Mouse (Mus musculus): ENCODE results near the gene Tenm2. TPM values are rescaled to one million over a fixed set of nuclear protein-coding genes. Genes with fewer than 3 reads are reported as not detected.
A peak's percentile ranks its signal among the peaks of the same experiment; 100 is the strongest.

The Tenm2 gene
- polyA plus RNA-seq, 1 experiment from 2014 or later = 0.80 TPM

DNA sequence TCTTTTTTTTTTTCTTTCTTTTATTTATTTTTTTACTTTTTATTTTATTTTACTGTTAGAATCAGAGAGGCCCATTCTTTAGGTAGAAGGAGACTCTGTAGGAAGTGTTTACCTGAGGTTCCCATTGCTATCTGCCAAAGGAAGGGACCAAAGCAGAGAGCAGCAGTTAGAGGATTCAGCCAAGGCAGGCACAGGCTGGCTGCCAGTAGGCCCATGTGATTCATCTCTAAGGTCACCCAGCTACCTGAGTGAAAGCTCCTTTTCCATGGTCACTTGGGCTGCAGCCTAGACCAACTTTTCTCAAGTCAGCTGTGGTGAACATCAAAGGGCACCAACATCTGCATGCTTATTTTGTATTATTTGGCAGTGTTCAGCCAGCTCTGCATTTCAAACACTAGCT, 117.7 kb downstream of the Tenm2 start:
- H3K4me1 ChIP-seq (replicated peaks; ENCODE audit: insufficient read depth, low read length) = no peaks in the 10 kb centered on the region
- DNase-seq (ENCODE audit: low spot score) (no peak), ATAC-seq (replicated peaks; ENCODE audit: low FRiP score, low read depth) (no peak)
- no peak overlapping the region for H3K4me2 ChIP-seq (ENCODE audit: low read length)
- no peak overlapping the region for H3K9ac ChIP-seq (ENCODE audit: low read depth, low read length)
- no peaks in the 10 kb centered on the region for H3K27me3 ChIP-seq (ENCODE audit: insufficient read depth, low read length)
- no peak overlapping the region for H3K4me3 ChIP-seq (replicated peaks; ENCODE audit: low read depth, low read length)
- no peak overlapping the region for H3K27ac ChIP-seq
- H3K36me3 ChIP-seq (ENCODE audit: insufficient read depth, low read length) = no peaks in the 10 kb centered on the region
- no peaks in the 10 kb centered on the region for H3K9me3 ChIP-seq (replicated peaks; ENCODE audit: low read length)
- TF ChIP-seq CTCF (IDR thresholded peaks at IDR 0.05; ENCODE audit: low read depth) = no peak

DNA sequence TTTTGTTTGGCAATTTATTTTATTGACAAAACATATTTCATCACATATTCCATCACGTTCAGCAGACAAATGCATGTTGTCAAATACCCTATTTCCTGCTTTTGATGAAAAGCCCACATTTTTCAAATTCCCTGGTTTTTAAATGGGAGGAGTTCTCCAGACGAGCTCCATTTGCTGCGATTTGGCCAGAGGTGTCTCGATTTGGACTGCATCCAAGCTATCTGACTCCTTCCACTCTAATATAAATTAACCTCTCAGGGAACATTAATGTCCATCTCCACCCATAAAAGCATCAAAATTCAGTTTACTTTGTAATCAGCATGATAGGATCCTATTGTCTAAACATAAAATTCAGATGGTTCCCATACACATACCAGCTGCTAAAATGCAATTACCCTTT, 120.6 kb downstream of the Tenm2 start:
- Histone ChIP-seq H3K36me3 (ENCODE audit: insufficient read depth, low read length) (no peaks in the 10 kb centered on the region), H3K27me3 (ENCODE audit: insufficient read depth, low read length) (no peaks in the 10 kb centered on the region), H3K27ac (no peak overlapping the region), H3K9me3 (replicated peaks; ENCODE audit: low read length) (no peaks in the 10 kb centered on the region), H3K9ac (ENCODE audit: low read depth, low read length) (no peak overlapping the region), H3K4me3 (replicated peaks; ENCODE audit: low read depth, low read length) (no peak overlapping the region), H3K4me2 (ENCODE audit: low read length) (no peak overlapping the region), H3K4me1 (replicated peaks; ENCODE audit: insufficient read depth, low read length) (no peaks in the 10 kb centered on the region)
- ATAC-seq (replicated peaks; ENCODE audit: low FRiP score, low read depth) = no peak
- WGBS = 22% methylated on average over 4 of the region's 4 CpGs
- peak; percentile 66 for DNase-seq (ENCODE audit: low spot score)
- no peak for TF ChIP-seq CTCF (IDR thresholded peaks at IDR 0.05; ENCODE audit: low read depth)

DNA sequence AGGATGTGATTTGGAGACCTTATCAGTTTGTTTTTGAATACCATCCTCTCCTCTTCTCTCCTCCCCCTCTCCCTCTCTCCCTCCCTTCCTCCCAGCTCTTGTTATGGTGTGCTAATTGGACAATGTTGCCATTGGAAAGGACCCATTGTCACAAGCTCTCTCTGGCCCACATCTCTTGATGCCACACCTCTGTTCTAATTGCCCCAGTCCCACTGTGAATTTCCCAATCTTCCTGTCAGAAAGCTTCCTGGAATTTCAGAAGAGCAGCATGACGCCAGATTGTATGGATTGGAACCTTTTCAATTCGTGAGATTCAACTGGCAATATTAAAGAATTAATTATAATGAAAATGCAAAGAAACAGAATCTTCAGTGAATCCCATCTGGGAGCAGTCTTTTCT, 128.7 kb downstream of the Tenm2 start:
- Histone ChIP-seq H3K9me3 (replicated peaks; ENCODE audit: low read length) (no peaks in the 10 kb centered on the region), H3K9ac (ENCODE audit: low read depth, low read length) (no peak overlapping the region), H3K27ac (no peak overlapping the region), H3K4me1 (replicated peaks; ENCODE audit: insufficient read depth, low read length) (no peaks in the 10 kb centered on the region), H3K27me3 (ENCODE audit: insufficient read depth, low read length) (no peaks in the 10 kb centered on the region), H3K4me3 (replicated peaks; ENCODE audit: low read depth, low read length) (no peak overlapping the region), H3K36me3 (ENCODE audit: insufficient read depth, low read length) (no peaks in the 10 kb centered on the region), H3K4me2 (ENCODE audit: low read length) (no peak overlapping the region)
- WGBS = 69% methylated on average over 2 of the region's 2 CpGs
- ATAC-seq (replicated peaks; ENCODE audit: low FRiP score, low read depth) = no peak
- DNase-seq (ENCODE audit: low spot score) = no peak
- no peak for TF ChIP-seq CTCF (IDR thresholded peaks at IDR 0.05; ENCODE audit: low read depth)

DNA sequence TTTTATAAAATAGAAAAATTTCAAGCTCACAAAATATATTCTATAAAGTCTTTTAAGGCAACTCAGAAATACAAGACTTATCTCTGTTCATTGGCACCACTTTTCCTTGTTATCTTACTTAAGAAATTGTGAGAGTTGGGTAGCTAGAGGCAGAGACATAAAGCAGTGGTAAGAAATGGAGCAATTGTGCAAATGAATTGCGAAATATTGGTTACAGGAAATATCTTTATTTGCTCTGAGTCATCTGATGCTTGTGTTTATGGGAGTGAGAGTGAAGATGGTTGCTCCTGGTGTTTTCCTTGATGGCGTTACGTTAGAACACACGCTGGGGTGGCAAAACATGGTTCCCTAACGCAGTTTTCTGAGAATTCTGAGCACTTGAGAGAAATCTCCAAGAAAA, 156.4 kb downstream of the Tenm2 start:
- H3K9me3 ChIP-seq (replicated peaks; ENCODE audit: low read length) = no peaks in the 10 kb centered on the region
- no peak overlapping the region for H3K4me3 ChIP-seq (replicated peaks; ENCODE audit: low read depth, low read length)
- ATAC-seq (replicated peaks; ENCODE audit: low FRiP score, low read depth) (no peak), DNase-seq (ENCODE audit: low spot score) (no peak)
- H3K4me1 ChIP-seq (replicated peaks; ENCODE audit: insufficient read depth, low read length) = no peaks in the 10 kb centered on the region
- no peak overlapping the region for H3K9ac ChIP-seq (ENCODE audit: low read depth, low read length)
- no peak for TF ChIP-seq CTCF (IDR thresholded peaks at IDR 0.05; ENCODE audit: low read depth)
- no peak overlapping the region for H3K4me2 ChIP-seq (ENCODE audit: low read length)
- WGBS = 83% methylated on average over 5 of the region's 5 CpGs
- no peaks in the 10 kb centered on the region for H3K36me3 ChIP-seq (ENCODE audit: insufficient read depth, low read length)
- H3K27ac ChIP-seq = no peak overlapping the region
- H3K27me3 ChIP-seq (ENCODE audit: insufficient read depth, low read length) = no peaks in the 10 kb centered on the region

DNA sequence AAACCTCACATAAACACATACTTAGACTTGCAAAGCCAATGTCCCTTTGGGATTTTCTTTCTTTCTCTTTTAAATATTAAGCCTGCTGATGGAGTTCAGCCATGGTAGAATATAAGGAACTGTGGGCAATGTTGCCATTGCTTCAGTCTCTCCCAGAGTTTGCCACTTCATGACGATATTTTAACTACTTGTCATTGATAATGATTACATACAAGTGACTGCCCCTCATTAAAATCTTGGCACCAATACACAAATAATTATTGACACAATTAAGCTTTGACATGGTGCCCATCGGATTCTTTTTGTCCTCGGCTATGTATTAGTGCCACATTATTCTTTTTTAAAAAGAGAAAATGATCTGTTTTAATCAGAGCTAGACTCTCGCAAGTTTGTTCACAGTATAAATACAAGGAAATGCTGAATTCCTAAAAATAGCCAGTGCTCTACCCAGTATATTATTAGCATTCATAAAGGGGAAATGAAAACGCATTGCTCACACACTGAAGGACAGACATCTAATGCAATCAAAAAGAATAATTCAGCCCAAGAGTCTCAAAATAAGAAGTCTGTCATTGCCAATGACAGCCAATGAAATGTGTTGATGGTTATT, 158.7 kb downstream of the Tenm2 start:
- H3K4me3 ChIP-seq (replicated peaks; ENCODE audit: low read depth, low read length) = no peak overlapping the region
- no peak overlapping the region for H3K4me2 ChIP-seq (ENCODE audit: low read length)
- no peaks in the 10 kb centered on the region for H3K9me3 ChIP-seq (replicated peaks; ENCODE audit: low read length)
- DNase-seq (ENCODE audit: low spot score) (no peak), ATAC-seq (replicated peaks; ENCODE audit: low FRiP score, low read depth) (no peak)
- H3K9ac ChIP-seq (ENCODE audit: low read depth, low read length) = no peak overlapping the region
- TF ChIP-seq CTCF (IDR thresholded peaks at IDR 0.05; ENCODE audit: low read depth) = no peak
- no peaks in the 10 kb centered on the region for H3K27me3 ChIP-seq (ENCODE audit: insufficient read depth, low read length)
- no peaks in the 10 kb centered on the region for H3K36me3 ChIP-seq (ENCODE audit: insufficient read depth, low read length)
- no peaks in the 10 kb centered on the region for H3K4me1 ChIP-seq (replicated peaks; ENCODE audit: insufficient read depth, low read length)
- WGBS = 75% methylated on average over 5 of the region's 5 CpGs
- no peak overlapping the region for H3K27ac ChIP-seq

DNA sequence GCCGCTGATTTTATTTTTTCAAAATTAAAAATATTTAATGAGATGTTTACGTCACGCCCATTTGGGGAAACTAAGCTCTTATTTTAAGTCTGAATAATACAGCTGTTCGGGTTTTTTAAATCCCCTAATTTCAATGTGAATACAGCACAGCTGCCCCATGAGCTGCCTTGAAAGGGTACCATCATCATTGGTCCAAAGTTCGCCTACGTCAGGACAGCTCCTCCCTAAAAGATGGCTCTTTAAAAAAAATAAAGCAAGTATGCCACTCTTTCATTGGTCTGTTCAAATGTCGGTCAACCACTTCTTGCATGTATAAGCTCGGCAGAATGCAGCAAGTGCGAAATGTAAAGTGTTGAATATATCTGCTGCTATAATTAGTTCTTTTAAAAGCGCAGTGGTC, 160.4 kb downstream of the Tenm2 start:
- DNase-seq (ENCODE audit: low spot score) (no peak), ATAC-seq (replicated peaks; ENCODE audit: low FRiP score, low read depth) (no peak)
- no peak for TF ChIP-seq CTCF (IDR thresholded peaks at IDR 0.05; ENCODE audit: low read depth)
- Histone ChIP-seq H3K9me3 (replicated peaks; ENCODE audit: low read length) (no peaks in the 10 kb centered on the region), H3K27me3 (ENCODE audit: insufficient read depth, low read length) (no peaks in the 10 kb centered on the region), H3K9ac (ENCODE audit: low read depth, low read length) (no peak overlapping the region), H3K36me3 (ENCODE audit: insufficient read depth, low read length) (no peaks in the 10 kb centered on the region), H3K4me2 (ENCODE audit: low read length) (no peak overlapping the region), H3K27ac (no peak overlapping the region), H3K4me1 (replicated peaks; ENCODE audit: insufficient read depth, low read length) (no peaks in the 10 kb centered on the region), H3K4me3 (replicated peaks; ENCODE audit: low read depth, low read length) (no peak overlapping the region)
- WGBS = 95% methylated on average over 10 of the region's 10 CpGs

DNA sequence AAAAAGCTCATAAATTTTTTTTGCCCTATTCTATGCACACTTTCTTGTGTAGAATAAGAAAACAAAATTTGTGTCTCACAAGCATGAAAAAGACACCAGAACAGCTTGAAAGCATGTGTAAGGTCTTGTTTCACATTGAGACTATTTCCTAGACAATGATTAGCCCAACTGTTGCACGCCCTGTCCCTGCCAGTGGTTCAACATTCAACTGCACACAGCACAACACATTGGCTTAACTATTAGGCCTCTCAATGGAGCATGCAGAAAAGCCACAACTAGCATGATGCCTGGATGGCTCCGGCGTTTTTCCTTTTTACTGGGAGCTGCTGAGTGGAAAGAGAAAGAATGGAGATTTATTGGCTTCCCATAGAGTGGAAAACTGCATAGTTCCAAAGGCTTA, 170.3 kb downstream of the Tenm2 start:
- TF ChIP-seq CTCF (IDR thresholded peaks at IDR 0.05; ENCODE audit: low read depth) = no peak
- Histone ChIP-seq H3K4me2 (ENCODE audit: low read length) (no peak overlapping the region), H3K9me3 (replicated peaks; ENCODE audit: low read length) (no peaks in the 10 kb centered on the region), H3K36me3 (ENCODE audit: insufficient read depth, low read length) (no peaks in the 10 kb centered on the region), H3K4me1 (replicated peaks; ENCODE audit: insufficient read depth, low read length) (no peaks in the 10 kb centered on the region), H3K27me3 (ENCODE audit: insufficient read depth, low read length) (no peaks in the 10 kb centered on the region), H3K4me3 (replicated peaks; ENCODE audit: low read depth, low read length) (no peak overlapping the region), H3K27ac (no peak overlapping the region), H3K9ac (ENCODE audit: low read depth, low read length) (no peak overlapping the region)
- WGBS = 42% methylated on average over 3 of the region's 3 CpGs
- ATAC-seq (replicated peaks; ENCODE audit: low FRiP score, low read depth) (no peak; the same call in 1 of the 2 replicates), DNase-seq (ENCODE audit: low spot score) (no peak)

Measured in kidney, postnatal 0 days (tissue).